Mouse (Mus musculus): ENCODE data around the gene Kdelc2. TPM values are rescaled to one million over a fixed set of nuclear protein-coding genes. Genes with fewer than 3 reads are reported as not detected.

Kdelc2 gene
- polyA plus RNA-seq, 1 experiment from 2014 or later, result 53.0 TPM

- no peaks in the 10 kb centered on the region for H3K27me3 ChIP-seq
- H3K4me2 ChIP-seq, result no peak overlapping the region
- no peak overlapping the region for H3K4me3 ChIP-seq
- no peak for ATAC-seq (ENCODE audit: borderline replicate concordance, extremely low read depth, low FRiP score, low TSS enrichment)
- H3K9ac ChIP-seq, result no peak overlapping the region
- H3K4me1 ChIP-seq, result no peaks in the 10 kb centered on the region; the same call in 1 of the 2 replicates
- H3K27ac ChIP-seq, result no peak overlapping the region
- no peaks in the 10 kb centered on the region for H3K36me3 ChIP-seq
- H3K9me3 ChIP-seq, result no peaks in the 10 kb centered on the region
- 82% methylated on average over 6 of the region's 6 CpGs for WGBS
These were observed 31.9 kb upstream of the Kdelc2 start for GRCm38 (mm10) chr9:53351899-53352298.

- 84% methylated on average over 5 of the region's 5 CpGs for WGBS
These were observed 30.7 kb upstream of the Kdelc2 start for GRCm38 (mm10) chr9:53353161-53353560.

GRCm38 (mm10) chr9:53356219-53357155, 27.3 kb upstream of the Kdelc2 start:
- H3K36me3 ChIP-seq, result no peaks in the 10 kb centered on the region
- H3K4me2 ChIP-seq, result peak overlapping the region; percentile 41
- ATAC-seq (ENCODE audit: borderline replicate concordance, extremely low read depth, low FRiP score, low TSS enrichment), result peak; percentile 94
- H3K9ac ChIP-seq, result no peak overlapping the region
- no peaks in the 10 kb centered on the region for H3K27me3 ChIP-seq
- peak overlapping the region; percentile 87 for H3K27ac ChIP-seq
- no peaks in the 10 kb centered on the region; the same call in 1 of the 2 replicates for H3K4me1 ChIP-seq
- no peaks in the 10 kb centered on the region for H3K9me3 ChIP-seq
- WGBS, result 29% methylated on average over 14 of the region's 14 CpGs
- H3K4me3 ChIP-seq, result peak overlapping the region; percentile 9

More at GRCm38 (mm10) chr9:53353161-53353560, 30.7 kb upstream of the Kdelc2 start:
- H3K27ac ChIP-seq, result no peak overlapping the region
- H3K4me2 ChIP-seq, result no peak overlapping the region
- no peak for ATAC-seq (ENCODE audit: borderline replicate concordance, extremely low read depth, low FRiP score, low TSS enrichment)
- no peaks in the 10 kb centered on the region for H3K27me3 ChIP-seq
- no peak overlapping the region for H3K9ac ChIP-seq
- no peaks in the 10 kb centered on the region for H3K36me3 ChIP-seq
- no peaks in the 10 kb centered on the region for H3K9me3 ChIP-seq
- H3K4me1 ChIP-seq, result no peaks in the 10 kb centered on the region; the same call in 1 of the 2 replicates
- no peak overlapping the region for H3K4me3 ChIP-seq

GRCm38 (mm10) chr9:53371339-53371738, 12.5 kb upstream of the Kdelc2 start:
- no peak for ATAC-seq (ENCODE audit: borderline replicate concordance, extremely low read depth, low FRiP score, low TSS enrichment)
- Histone ChIP-seq H3K27me3 (no peaks in the 10 kb centered on the region), H3K9ac (no peak overlapping the region), H3K36me3 (peaks cover 4% of the 10 kb centered on the region), H3K4me1 (no peaks in the 10 kb centered on the region), H3K27ac (no peak overlapping the region), H3K4me2 (no peak overlapping the region), H3K9me3 (no peaks in the 10 kb centered on the region), H3K4me3 (no peak overlapping the region)
- 44% methylated on average over 3 of the region's 3 CpGs for WGBS

- no peak for ATAC-seq (ENCODE audit: borderline replicate concordance, extremely low read depth, low FRiP score, low TSS enrichment)
- H3K9me3 ChIP-seq, result no peaks in the 10 kb centered on the region
- H3K4me3 ChIP-seq, result no peak overlapping the region
- no peak overlapping the region for H3K4me2 ChIP-seq
- no peak overlapping the region for H3K27ac ChIP-seq
- H3K27me3 ChIP-seq, result no peaks in the 10 kb centered on the region
- peaks cover 4% of the 10 kb centered on the region; the same call in 1 of the 2 replicates for H3K36me3 ChIP-seq
- 0 out of 2 replicates have a peak, but pooled peaks cover 3% of the 10 kb centered on the region for H3K4me1 ChIP-seq
- WGBS, result 66% methylated on average over 4 of the region's 4 CpGs
- no peak overlapping the region for H3K9ac ChIP-seq
These were observed 7.9 kb upstream of the Kdelc2 start for GRCm38 (mm10) chr9:53375907-53376306.

- ATAC-seq (ENCODE audit: borderline replicate concordance, extremely low read depth, low FRiP score, low TSS enrichment), result no peak
- 84% methylated on average over 13 of the region's 13 CpGs for WGBS
- H3K27me3 ChIP-seq, result no peaks in the 10 kb centered on the region
- no peak overlapping the region for H3K4me3 ChIP-seq
- no peaks in the 10 kb centered on the region for H3K9me3 ChIP-seq
- 0 out of 2 replicates have a peak, but pooled peaks cover 3% of the 10 kb centered on the region for H3K4me1 ChIP-seq
- H3K27ac ChIP-seq, result no peak overlapping the region
- no peak overlapping the region for H3K9ac ChIP-seq
- no peak overlapping the region for H3K4me2 ChIP-seq
- peaks cover 4% of the 10 kb centered on the region; the same call in 1 of the 2 replicates for H3K36me3 ChIP-seq
These were observed 7.0 kb upstream of the Kdelc2 start for GRCm38 (mm10) chr9:53376820-53377219.

GRCm38 (mm10) chr9:53377597-53377996, 6.2 kb upstream of the Kdelc2 start:
- WGBS, result 26% methylated on average over 5 of the region's 5 CpGs
- ATAC-seq (ENCODE audit: borderline replicate concordance, extremely low read depth, low FRiP score, low TSS enrichment), result no peak
- H3K4me1 ChIP-seq, result peaks cover 8% of the 10 kb centered on the region
- H3K27me3 ChIP-seq, result no peaks in the 10 kb centered on the region
- H3K36me3 ChIP-seq, result peaks cover 4% of the 10 kb centered on the region; the same call in 1 of the 2 replicates
- no peak overlapping the region for H3K4me2 ChIP-seq
- H3K27ac ChIP-seq, result no peak overlapping the region
- no peaks in the 10 kb centered on the region for H3K9me3 ChIP-seq
- H3K9ac ChIP-seq, result no peak overlapping the region
- no peak overlapping the region for H3K4me3 ChIP-seq

GRCm38 (mm10) chr9:53378171-53378570, 5.7 kb upstream of the Kdelc2 start:
- H3K9me3 ChIP-seq, result no peaks in the 10 kb centered on the region
- no peak overlapping the region for H3K9ac ChIP-seq
- peaks cover 14% of the 10 kb centered on the region for H3K4me1 ChIP-seq
- no peak for ATAC-seq (ENCODE audit: borderline replicate concordance, extremely low read depth, low FRiP score, low TSS enrichment)
- H3K27me3 ChIP-seq, result no peaks in the 10 kb centered on the region
- 62% methylated on average over 3 of the region's 3 CpGs for WGBS
- no peaks in the 10 kb centered on the region; the same call in 1 of the 2 replicates for H3K36me3 ChIP-seq
- H3K4me2 ChIP-seq, result no peak overlapping the region
- H3K27ac ChIP-seq, result no peak overlapping the region
- H3K4me3 ChIP-seq, result no peak overlapping the region

- WGBS, result 57% methylated on average over 2 of the region's 2 CpGs
- Histone ChIP-seq H3K36me3 (no peaks in the 10 kb centered on the region; the same call in 1 of the 2 replicates), H3K27ac (no peak overlapping the region), H3K9me3 (no peaks in the 10 kb centered on the region), H3K27me3 (no peaks in the 10 kb centered on the region), H3K4me3 (no peak overlapping the region), H3K4me2 (no peak overlapping the region), H3K9ac (no peak overlapping the region), H3K4me1 (peaks cover 22% of the 10 kb centered on the region)
- no peak for ATAC-seq (ENCODE audit: borderline replicate concordance, extremely low read depth, low FRiP score, low TSS enrichment)
These were observed 3.2 kb upstream of the Kdelc2 start for GRCm38 (mm10) chr9:53380595-53380994.

- Histone ChIP-seq H3K27me3 (no peaks in the 10 kb centered on the region), H3K4me1 (peaks cover 24% of the 10 kb centered on the region), H3K4me3 (no peak overlapping the region), H3K9me3 (no peaks in the 10 kb centered on the region), H3K36me3 (no peaks in the 10 kb centered on the region; the same call in 1 of the 2 replicates), H3K27ac (no peak overlapping the region), H3K4me2 (no peak overlapping the region), H3K9ac (no peak overlapping the region)
- WGBS, result 80% methylated on average over 5 of the region's 5 CpGs
- no peak for ATAC-seq (ENCODE audit: borderline replicate concordance, extremely low read depth, low FRiP score, low TSS enrichment)
These were observed 2.7 kb upstream of the Kdelc2 start for GRCm38 (mm10) chr9:53381113-53381615.

GRCm38 (mm10) chr9:53384873-53385272, 1.0 kb downstream of the Kdelc2 start:
- H3K36me3 ChIP-seq, result peaks cover 12% of the 10 kb centered on the region
- ATAC-seq (ENCODE audit: borderline replicate concordance, extremely low read depth, low FRiP score, low TSS enrichment), result peak; percentile 12
- H3K27me3 ChIP-seq, result no peaks in the 10 kb centered on the region
- H3K4me1 ChIP-seq, result peaks cover 20% of the 10 kb centered on the region
- H3K9me3 ChIP-seq, result no peaks in the 10 kb centered on the region
- H3K9ac ChIP-seq, result peak overlapping the region; percentile 78
- H3K4me2 ChIP-seq, result peak overlapping the region; percentile 68
- peak overlapping the region; percentile 98 for H3K27ac ChIP-seq
- 3% methylated on average over 8 of the region's 8 CpGs for WGBS
- H3K4me3 ChIP-seq, result peak overlapping the region; percentile 53

- ATAC-seq (ENCODE audit: borderline replicate concordance, extremely low read depth, low FRiP score, low TSS enrichment), result no peak
- Histone ChIP-seq H3K9ac (no peak overlapping the region), H3K4me2 (no peak overlapping the region), H3K27ac (no peak overlapping the region), H3K9me3 (no peaks in the 10 kb centered on the region), H3K4me1 (peaks cover 17% of the 10 kb centered on the region), H3K36me3 (peaks cover 21% of the 10 kb centered on the region), H3K4me3 (no peak overlapping the region), H3K27me3 (no peaks in the 10 kb centered on the region)
- 62% methylated on average over 2 of the region's 2 CpGs for WGBS
These were observed 3.6 kb downstream of the Kdelc2 start for GRCm38 (mm10) chr9:53387431-53387830.
